8 mouse cellular contexts compared by ENCODE assay signal in the genomic region with DNA sequence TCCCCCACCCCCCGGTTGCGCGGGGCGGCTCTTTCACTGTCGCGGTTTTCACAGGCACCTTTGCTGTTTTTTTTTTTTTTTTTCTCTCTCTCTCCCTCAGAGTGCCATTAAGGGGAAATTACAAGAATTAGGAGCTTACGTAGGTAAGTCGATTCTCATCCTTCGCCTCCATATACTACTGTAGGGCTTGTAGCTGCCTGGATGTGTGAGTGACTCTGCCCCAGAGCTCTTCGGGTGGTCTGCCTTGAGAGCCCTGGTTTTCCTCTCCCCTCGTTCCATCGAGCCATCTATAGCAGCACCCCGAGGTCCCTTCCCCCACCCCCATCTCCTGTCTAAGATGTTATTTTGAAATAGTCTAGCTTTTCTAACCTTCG. TPM values are rescaled to one million over a fixed set of nuclear protein-coding genes. Genes with fewer than 3 reads are reported as not detected.
DNase-seq lines count a peak whose midpoint lies in the region; ATAC-seq and TF ChIP-seq lines count a peak whose summit lies in the region.

No protein-coding gene starts in this region.

- no peaks in the 10 kb centered on the region for H3K9me3 ChIP-seq in heart, embryonic 15.5 days (replicated peaks)
- H3K9me3 ChIP-seq in ES-E14 (ENCODE audit: control insufficient read depth, insufficient read depth, low read depth, low read length), result no peaks in the 10 kb centered on the region
- no peaks in the 10 kb centered on the region for H3K9me3 ChIP-seq in embryonic facial prominence, embryonic 12.5 days
- no peaks in the 10 kb centered on the region for H3K9me3 ChIP-seq in intestine, postnatal 0 days (ENCODE audit: control insufficient read depth)
- no peaks in the 10 kb centered on the region for H3K9me3 ChIP-seq in midbrain, postnatal 0 days (ENCODE audit: low read length)

- H3K4me2 ChIP-seq in heart, embryonic 15.5 days, result peak overlapping the region; percentile 70
- H3K4me2 ChIP-seq in embryonic facial prominence, embryonic 12.5 days (replicated peaks), result peak overlapping the region; percentile 65
- H3K4me2 ChIP-seq in intestine, postnatal 0 days (replicated peaks; ENCODE audit: low read depth), result peak overlapping the region; percentile 66
- peak overlapping the region; percentile 66 for H3K4me2 ChIP-seq in midbrain, postnatal 0 days (ENCODE audit: low read depth, low read length, poor library complexity, severe bottlenecking)

- no peak for DNase-seq in heart, adult 18-20 months
- no peak for DNase-seq in ES-E14 (ENCODE audit: low read depth, low spot score)
- peak; percentile 15 for DNase-seq in midbrain, postnatal 0 days (ENCODE audit: low spot score)
- DNase-seq in cerebellum, postnatal 4 days (ENCODE audit: low spot score in 2 of 2), result no peak
- no peak for DNase-seq in spleen, adult 18-20 months

- no peaks in the 10 kb centered on the region for H3K27me3 ChIP-seq in heart, embryonic 15.5 days
- no peaks in the 10 kb centered on the region for H3K27me3 ChIP-seq in embryonic facial prominence, embryonic 12.5 days
- H3K27me3 ChIP-seq in intestine, postnatal 0 days (replicated peaks; ENCODE audit: control insufficient read depth, insufficient read depth, low read length), result no peaks in the 10 kb centered on the region
- H3K27me3 ChIP-seq in midbrain, postnatal 0 days (ENCODE audit: insufficient read depth, low read length), result no peaks in the 10 kb centered on the region

- H3K4me3 ChIP-seq in heart, embryonic 15.5 days, result peak overlapping the region; percentile 93
- H3K4me3 ChIP-seq in ES-E14 (ENCODE audit: insufficient read depth in 1 of 2, low read depth in 1 of 2, low read length in 2 of 2, poor library complexity in 1 of 2, severe bottlenecking in 1 of 2), result peak overlapping the region; percentile 95 to 97
- H3K4me3 ChIP-seq in embryonic facial prominence, embryonic 12.5 days, result peak overlapping the region; percentile 85
- H3K4me3 ChIP-seq in intestine, postnatal 0 days (ENCODE audit: low read depth, low read length), result peak overlapping the region; percentile 90
- H3K4me3 ChIP-seq in midbrain, postnatal 0 days (ENCODE audit: low read depth, low read length), result peak overlapping the region; percentile 90

- H3K9ac ChIP-seq in heart, embryonic 15.5 days, result peak overlapping the region; percentile 95
- peak overlapping the region; percentile 92 for H3K9ac ChIP-seq in ES-E14 (ENCODE audit: insufficient read depth, low read depth, low read length, poor library complexity, severe bottlenecking)
- H3K9ac ChIP-seq in embryonic facial prominence, embryonic 12.5 days, result peak overlapping the region; percentile 94
- H3K9ac ChIP-seq in intestine, postnatal 0 days (ENCODE audit: low read depth, low read length), result peak overlapping the region; percentile 86
- peak overlapping the region; percentile 91 for H3K9ac ChIP-seq in midbrain, postnatal 0 days (replicated peaks; ENCODE audit: low read length, poor library complexity, severe bottlenecking)

- H3K36me3 ChIP-seq in heart, embryonic 15.5 days, result no peaks in the 10 kb centered on the region
- H3K36me3 ChIP-seq in ES-E14 (ENCODE audit: control insufficient read depth, insufficient read depth, low read length, poor library complexity, severe bottlenecking), result no peaks in the 10 kb centered on the region
- no peaks in the 10 kb centered on the region for H3K36me3 ChIP-seq in embryonic facial prominence, embryonic 12.5 days
- 0 out of 2 replicates have a peak, but pooled peaks cover 4% of the 10 kb centered on the region for H3K36me3 ChIP-seq in intestine, postnatal 0 days (ENCODE audit: control insufficient read depth, insufficient read depth)
- no peaks in the 10 kb centered on the region for H3K36me3 ChIP-seq in midbrain, postnatal 0 days (ENCODE audit: insufficient read depth, low read length)

- no peak for TF ChIP-seq CTCF in intestine, postnatal 0 days (IDR thresholded peaks at IDR 0.05; ENCODE audit: low read depth)
- no peak for TF ChIP-seq CTCF in midbrain, postnatal 0 days (IDR thresholded peaks at IDR 0.05)

- H3K4me1 ChIP-seq in heart, embryonic 15.5 days (replicated peaks), result peaks cover 26% of the 10 kb centered on the region
- H3K4me1 ChIP-seq in ES-E14 (ENCODE audit: control insufficient read depth in 2 of 2, insufficient read depth in 2 of 2, low read length in 2 of 2, poor library complexity in 1 of 2), result no peaks in the 10 kb centered on the region
- H3K4me1 ChIP-seq in embryonic facial prominence, embryonic 12.5 days, result peaks cover 20% of the 10 kb centered on the region
- H3K4me1 ChIP-seq in intestine, postnatal 0 days (replicated peaks; ENCODE audit: control insufficient read depth, insufficient read depth, low read length), result no peaks in the 10 kb centered on the region
- peaks cover 3% of the 10 kb centered on the region; the same call in 1 of the 2 replicates for H3K4me1 ChIP-seq in midbrain, postnatal 0 days (ENCODE audit: insufficient read depth, low read length)

- ATAC-seq in heart, embryonic 15.5 days (replicated peaks; ENCODE audit: insufficient number of reproducible peaks, insufficient read depth, low FRiP score, low read depth), result no peak
- peak; percentile 51; the same call in 1 of the 2 replicates for ATAC-seq in embryonic facial prominence, embryonic 12.5 days (ENCODE audit: insufficient number of reproducible peaks, insufficient read depth, low FRiP score, low TSS enrichment)
- no peak for ATAC-seq in intestine, postnatal 0 days
- peak; percentile 41; the same call in 1 of the 2 replicates for ATAC-seq in midbrain, postnatal 0 days (ENCODE audit: low FRiP score)

- in situ Hi-C loops in ES-E14 (cut with MboI; ENCODE audit: low sequenced_read_pairs in 2 of 2, unreplicated experiment in 2 of 2), result no loop called here

- WGBS in heart, embryonic 15.5 days, result under 1% methylated on average over 13 of the region's 14 CpGs
- 2% methylated on average over 13 of the region's 14 CpGs for WGBS in embryonic facial prominence, embryonic 12.5 days
- under 1% methylated on average over 11 of the region's 14 CpGs for WGBS in intestine, postnatal 0 days
- WGBS in midbrain, postnatal 0 days, result under 1% methylated on average over 11 of the region's 14 CpGs

- peak overlapping the region; percentile 92 for H3K27ac ChIP-seq in heart, embryonic 15.5 days
- peak overlapping the region; percentile 76; the same call in 1 of the 2 replicates for H3K27ac ChIP-seq in ES-E14 (ENCODE audit: insufficient read depth, low read depth, low read length, poor library complexity, severe bottlenecking)
- peak overlapping the region; percentile 96 for H3K27ac ChIP-seq in embryonic facial prominence, embryonic 12.5 days
- peak overlapping the region; percentile 85 for H3K27ac ChIP-seq in intestine, postnatal 0 days (ENCODE audit: low read depth, low read length)
- H3K27ac ChIP-seq in midbrain, postnatal 0 days (ENCODE audit: low read depth, low read length), result peak overlapping the region; percentile 89

TF ChIP-seq in ES-E14, 5 proteins besides CTCF, POLR2A, EP300 and RAD21:
- TF ChIP-seq ZC3H11A (IDR thresholded peaks at IDR 0.05; ENCODE audit: borderline replicate concordance, low read depth, low read length) (no peak), MAFK (IDR thresholded peaks at IDR 0.05; ENCODE audit: insufficient read depth, low read depth, low read length) (no peak), CHD2 (IDR thresholded peaks at IDR 0.05; ENCODE audit: low read depth, low read length) (no peak), ZNF384 (IDR thresholded peaks at IDR 0.05; ENCODE audit: low read depth, low read length) (peak; percentile 72), HCFC1 (IDR thresholded peaks at IDR 0.05; ENCODE audit: borderline replicate concordance, insufficient read depth, low read length) (no peak)

RNA-seq across cellular contexts. Expression of a gene that starts 0.6 kb away (rescaled TPM):
- polyA plus RNA-seq in heart, embryonic 15.5 days (2015; fragmentation: Nextera tagmentation; extraction: Ambion mirVana), result 85.7 and 86.7 TPM in 2 replicates
- total RNA-seq in heart, adult 18-20 months (2021), result 10 to 100 TPM; 56.0 to 59.8 TPM
- 55.6 and 65.6 TPM in 2 replicates for total RNA-seq in ES-E14 (2012; rRNA removed)
- 153 and 159 TPM in 2 replicates for polyA plus RNA-seq in embryonic facial prominence, embryonic 12.5 days (2016; fragmentation: Nextera tagmentation; extraction: Ambion mirVana)
- polyA plus RNA-seq in intestine, postnatal 0 days (2015; fragmentation: Nextera tagmentation; extraction: Ambion mirVana), result 34.1 and 37.9 TPM in 2 replicates
- total RNA-seq in midbrain, postnatal 0 days (2014; rRNA removed), result 95.5 and 120 TPM in 2 replicates
- 94.9 and 98.3 TPM in 2 replicates for polyA plus RNA-seq in midbrain, postnatal 0 days (2015; fragmentation: Nextera tagmentation; extraction: Ambion mirVana)

RNA-seq across cellular contexts. Expression of a gene that starts 10.2 kb away (rescaled TPM):
- 8.3 and 9.9 TPM in 2 replicates for polyA plus RNA-seq in heart, embryonic 15.5 days (2015; fragmentation: Nextera tagmentation; extraction: Ambion mirVana)
- 10 to 100 TPM; 25.6 to 30.3 TPM for total RNA-seq in heart, adult 18-20 months (2021)
- 9.1 and 10.4 TPM in 2 replicates for total RNA-seq in ES-E14 (2012; rRNA removed)
- polyA plus RNA-seq in embryonic facial prominence, embryonic 12.5 days (2016; fragmentation: Nextera tagmentation; extraction: Ambion mirVana), result 6.7 and 7.0 TPM in 2 replicates
- polyA plus RNA-seq in intestine, postnatal 0 days (2015; fragmentation: Nextera tagmentation; extraction: Ambion mirVana), result 4.3 and 4.7 TPM in 2 replicates
- total RNA-seq in midbrain, postnatal 0 days (2014; rRNA removed), result 3.2 and 3.8 TPM in 2 replicates
- polyA plus RNA-seq in midbrain, postnatal 0 days (2015; fragmentation: Nextera tagmentation; extraction: Ambion mirVana), result 2.7 TPM in 2 replicates

Comparison
In these comparisons a context has a peak if more than half of its experiments do, and no peak if none do; other contexts are left out.
1. ATAC-seq: peak in embryonic facial prominence, embryonic 12.5 days (single experiment) and midbrain, postnatal 0 days (single experiment); none in heart, embryonic 15.5 days (single experiment) and intestine, postnatal 0 days (single experiment).
2. Peak in every context shown above with its lines, with median percentiles within 50 percentile points of each other: H3K27ac ChIP-seq, H3K4me2 ChIP-seq, H3K4me3 ChIP-seq and H3K9ac ChIP-seq.